Mouse (Mus musculus) liver, embryonic 11.5 days (tissue): Measurements from ENCODE around the gene Slc5a11. TPM values are rescaled to one million over a fixed set of nuclear protein-coding genes. Genes with fewer than 3 reads are reported as not detected.

Experiments
- ATAC-seq: fragments of 200-750 bp; cut with Nextera tagmentation; replicated peaks from 2 replicates; pipeline ENCODE4 v1.8.0; 2017; ENCODE audit warnings: moderate number of reproducible peaks, mild to moderate bottlenecking, moderate TSS enrichment, moderate library complexity; ENCODE audit not compliant: low FRiP score
- DNase-seq: peaks from one replicate; pipeline ENCODE4 v3.0.0-alpha.2; 2017; ENCODE audit warnings: low spot score
- H3K27ac ChIP-seq: fragments of 300-500 bp; sonication (generic); 2 replicates; pipeline ENCODE4 v1.5.1; 2014; ENCODE audit warnings: mild to moderate bottlenecking, low read depth, low read length, control low read depth
- H3K27me3 ChIP-seq: fragments of 300-500 bp; sonication (generic); replicated peaks from 2 replicates; pipeline ENCODE4 v1.6.1; 2014; ENCODE audit warnings: low read length, mixed read lengths; ENCODE audit not compliant: control insufficient read depth, insufficient read depth
- H3K36me3 ChIP-seq: fragments of 300-500 bp; sonication (generic); 2 replicates; pipeline ENCODE4 v1.6.1; 2014; ENCODE audit warnings: mild to moderate bottlenecking, low read length, moderate library complexity, mixed read lengths; ENCODE audit not compliant: control insufficient read depth, insufficient read depth
- H3K4me1 ChIP-seq: fragments of 300-500 bp; sonication (generic); replicated peaks from 2 replicates; pipeline ENCODE4 v1.6.1; 2014; ENCODE audit warnings: low read length, mixed read lengths; ENCODE audit not compliant: control insufficient read depth, insufficient read depth
- H3K4me2 ChIP-seq: fragments of 300-500 bp; sonication (generic); 2 replicates; pipeline ENCODE4 v1.6.1; 2014; ENCODE audit warnings: mild to moderate bottlenecking, control low read depth, moderate library complexity
- H3K4me3 ChIP-seq: fragments of 300-500 bp; sonication (generic); 2 replicates; pipeline ENCODE4 v1.5.1; 2014; ENCODE audit warnings: low read depth, low read length, control low read depth
- H3K9ac ChIP-seq: fragments of 300-500 bp; sonication (generic); 2 replicates; pipeline ENCODE4 v1.6.1; 2014; ENCODE audit warnings: low read depth, low read length, control low read depth
- H3K9me3 ChIP-seq: fragments of 300-500 bp; sonication (generic); 2 replicates; pipeline ENCODE4 v1.6.1; 2016; ENCODE audit warnings: low read length, inconsistent platforms, mixed read lengths; ENCODE audit not compliant: control insufficient read depth
- WGBS: fragments of 180-500 bp; shearing (Covaris S2); extraction: QIAGEN DNeasy Blood & Tissue Kit; methylation state at CpG from one replicate; pipeline ENCODE4 v1.1.7; 2014; 5-methylcytosine and 5-hydroxymethylcytosine counted together
- polyA plus RNA-seq: library from polyadenylated mRNA; unstranded; fragments of >200 nt; fragmentation: Nextera tagmentation; extraction: Ambion mirVana; gene quantifications from 2 replicates; pipeline ENCODE4 v1.2.1, GENCODE M21; 2014

The Slc5a11 gene
- polyA plus RNA-seq, 1 experiment from 2014 or later = 1.9 TPM

GRCm38 (mm10) chr7:123217448-123218354 is 3.1 kb downstream of the Slc5a11 start:
- 70% methylated on average over 7 of the region's 7 CpGs for WGBS
- no peak overlapping the region for H3K27ac ChIP-seq

DNA sequence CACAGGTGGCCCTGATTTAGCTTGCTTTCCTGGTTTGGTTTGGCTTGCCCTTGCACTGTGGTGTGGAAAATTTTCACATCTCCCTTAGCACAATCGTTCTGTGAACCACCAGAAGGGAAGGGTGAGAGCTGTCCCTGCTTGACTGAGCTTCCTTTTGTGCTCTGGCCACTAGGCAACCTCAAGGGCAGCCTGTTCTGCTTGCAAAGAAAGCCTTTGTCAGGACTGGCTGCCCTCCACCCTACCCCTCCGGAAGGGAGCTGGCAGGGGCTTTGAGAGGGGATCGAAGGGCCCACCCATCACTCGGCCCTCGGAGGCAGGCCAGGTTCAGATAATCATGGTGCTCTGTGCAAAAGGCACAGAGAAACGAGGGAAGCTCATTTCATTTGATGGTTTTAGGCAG is 4.0 kb downstream of the Slc5a11 start:
- H3K4me3 ChIP-seq = no peak overlapping the region
- DNase-seq (no peak), ATAC-seq (no peak)
- no peak overlapping the region for H3K27ac ChIP-seq
- no peaks in the 10 kb centered on the region for H3K36me3 ChIP-seq
- no peak overlapping the region for H3K9ac ChIP-seq
- 65% methylated on average over 6 of the region's 6 CpGs for WGBS
- H3K27me3 ChIP-seq = no peaks in the 10 kb centered on the region
- H3K9me3 ChIP-seq = no peaks in the 10 kb centered on the region
- H3K4me1 ChIP-seq = no peaks in the 10 kb centered on the region; the same call in 1 of the 2 replicates
- H3K4me2 ChIP-seq = no peak overlapping the region

More at GRCm38 (mm10) chr7:123217448-123218354, 3.1 kb downstream of the Slc5a11 start:
- Histone ChIP-seq H3K4me3 (no peak overlapping the region), H3K9ac (no peak overlapping the region), H3K4me2 (no peak overlapping the region), H3K27me3 (no peaks in the 10 kb centered on the region), H3K36me3 (no peaks in the 10 kb centered on the region), H3K4me1 (no peaks in the 10 kb centered on the region; the same call in 1 of the 2 replicates), H3K9me3 (no peaks in the 10 kb centered on the region)
- ATAC-seq = no peak
- no peak for DNase-seq

DNA sequence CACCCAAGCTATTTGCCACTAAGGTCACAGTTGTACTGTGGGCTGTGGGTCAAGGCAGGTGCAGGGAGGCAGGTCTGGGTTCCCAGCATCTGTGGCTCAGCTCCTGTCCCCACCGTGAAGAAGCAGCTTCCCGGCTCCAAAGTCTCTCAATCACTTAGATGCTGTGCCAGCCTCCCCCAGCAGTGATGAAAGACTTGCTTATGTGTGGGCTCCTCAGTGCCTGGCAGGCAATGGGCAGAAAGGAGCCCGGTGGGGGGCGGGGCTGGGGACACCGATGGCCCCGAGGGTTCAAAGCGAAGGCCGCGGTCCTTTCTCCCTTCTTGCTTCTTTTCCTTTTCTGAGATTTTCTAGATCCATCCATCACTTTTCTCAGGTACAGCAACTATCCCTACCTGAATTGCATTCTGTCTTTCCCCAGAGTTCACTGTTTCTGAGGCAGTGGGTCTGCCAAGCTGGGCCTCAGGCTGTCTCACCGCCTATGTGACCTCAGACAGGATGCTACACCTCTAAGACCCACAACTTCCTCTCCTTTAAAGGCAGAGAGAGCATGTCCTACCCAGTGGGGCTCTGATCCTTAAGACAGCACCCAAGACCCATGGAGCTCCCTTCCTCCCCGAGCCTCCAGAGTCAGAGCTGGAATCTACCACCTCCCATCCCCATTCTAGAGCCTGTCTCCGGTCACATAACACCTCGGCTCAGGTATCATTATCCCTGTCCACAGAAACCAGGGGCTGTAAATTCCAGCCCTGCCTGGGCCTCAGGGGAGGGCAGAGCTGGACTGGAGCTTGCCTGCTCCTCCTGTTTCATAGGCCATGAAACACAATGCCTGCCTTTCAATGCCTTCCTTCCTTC is 5.4 kb downstream of the Slc5a11 start:
- ATAC-seq (no peak), DNase-seq (no peak)
- Histone ChIP-seq H3K9me3 (no peaks in the 10 kb centered on the region), H3K9ac (no peak overlapping the region), H3K27ac (no peak overlapping the region), H3K4me1 (no peaks in the 10 kb centered on the region), H3K4me3 (no peak overlapping the region), H3K36me3 (no peaks in the 10 kb centered on the region), H3K27me3 (no peaks in the 10 kb centered on the region), H3K4me2 (no peak overlapping the region)
- WGBS = 75% methylated on average over 13 of the region's 13 CpGs

DNA sequence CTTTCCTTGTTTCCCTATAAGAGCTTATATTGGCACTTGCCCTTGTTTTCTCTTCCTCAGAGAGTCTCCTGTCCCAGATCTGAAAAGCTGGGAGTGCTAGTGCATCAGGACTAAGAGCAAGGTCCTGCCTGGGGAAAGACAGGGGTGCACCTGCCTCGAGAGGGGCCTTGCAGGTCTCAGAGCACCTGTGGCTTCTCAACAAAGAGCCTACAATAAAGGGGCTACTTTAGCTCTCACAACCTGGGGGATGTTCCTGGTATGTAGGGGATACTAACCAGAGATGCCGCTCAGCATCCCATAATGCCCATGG is 6.0 kb downstream of the Slc5a11 start:
- 61% methylated on average over 2 of the region's 2 CpGs for WGBS
- ATAC-seq = no peak
- H3K27ac ChIP-seq = no peak overlapping the region

DNA sequence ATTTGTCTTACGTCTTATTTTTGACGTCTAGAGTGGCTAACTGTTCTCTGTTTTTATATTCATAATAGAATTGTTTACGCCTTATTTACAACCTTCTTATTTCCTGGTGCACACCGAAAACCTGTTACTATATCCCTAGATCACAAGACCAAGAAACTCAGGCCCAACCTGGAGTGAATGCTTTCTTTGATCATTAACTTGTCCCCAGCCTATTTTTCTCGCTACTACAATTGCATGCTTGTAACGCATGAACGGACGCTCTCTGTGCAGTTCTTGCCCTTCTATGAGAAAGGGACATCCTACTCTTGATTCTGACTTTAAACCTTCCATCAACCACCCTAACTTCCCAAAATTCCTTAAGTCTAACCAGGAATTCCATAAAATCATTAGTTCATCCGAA is 9.5 kb downstream of the Slc5a11 start:
- ATAC-seq (no peak), DNase-seq (no peak)
- 88% methylated on average over 9 of the region's 9 CpGs for WGBS
- Histone ChIP-seq H3K4me1 (no peaks in the 10 kb centered on the region), H3K27ac (no peak overlapping the region), H3K4me3 (no peak overlapping the region), H3K36me3 (no peaks in the 10 kb centered on the region), H3K9ac (no peak overlapping the region), H3K27me3 (no peaks in the 10 kb centered on the region), H3K4me2 (no peak overlapping the region), H3K9me3 (no peaks in the 10 kb centered on the region)

More for the DNA sequence above, 6.0 kb downstream of the Slc5a11 start:
- Histone ChIP-seq H3K27me3 (no peaks in the 10 kb centered on the region), H3K36me3 (no peaks in the 10 kb centered on the region), H3K9me3 (no peaks in the 10 kb centered on the region), H3K9ac (no peak overlapping the region), H3K4me3 (no peak overlapping the region), H3K4me1 (no peaks in the 10 kb centered on the region), H3K4me2 (no peak overlapping the region)
- no peak for DNase-seq

DNA sequence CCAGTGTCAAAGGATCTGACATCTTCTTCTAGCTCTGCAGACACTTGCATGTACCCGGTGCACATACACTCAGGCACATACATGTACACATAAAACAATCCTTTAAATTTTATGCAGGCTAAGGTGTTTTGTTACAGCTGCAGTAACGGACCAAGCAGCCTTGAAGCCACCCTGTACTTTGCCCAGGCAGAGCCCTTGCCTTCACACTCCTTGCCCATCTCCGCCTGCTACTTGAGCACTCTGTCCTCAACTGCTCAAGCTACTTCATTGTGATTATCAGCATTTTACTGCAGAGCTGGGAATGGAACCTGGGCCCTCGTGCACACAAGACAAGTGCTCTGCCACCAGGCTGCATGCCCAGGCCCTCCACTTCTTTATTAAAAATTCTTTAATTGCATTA is 10.6 kb downstream of the Slc5a11 start:
- WGBS = 71% methylated on average over 4 of the region's 4 CpGs

DNA sequence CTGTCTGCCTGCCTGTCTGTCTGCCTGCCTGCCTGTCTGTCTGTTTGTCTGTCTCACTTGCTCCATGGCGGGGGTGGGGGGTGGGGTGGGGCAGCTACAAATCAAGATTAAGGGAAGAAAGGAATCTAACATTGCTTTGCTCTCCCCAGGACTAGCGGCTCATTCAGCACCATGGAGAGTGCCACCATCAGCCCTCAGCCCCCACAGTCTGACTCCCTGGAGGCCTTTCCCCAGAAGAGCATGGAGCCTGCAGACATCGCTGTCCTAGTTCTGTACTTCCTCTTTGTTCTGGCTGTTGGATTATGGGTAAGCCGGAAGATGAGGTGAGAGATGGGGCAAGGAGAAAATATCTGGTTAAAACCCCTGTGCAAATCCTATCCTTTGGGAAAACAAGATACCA is 20.9 kb downstream of the Slc5a11 start:
- Histone ChIP-seq H3K9ac (no peak overlapping the region), H3K4me3 (no peak overlapping the region), H3K27me3 (no peaks in the 10 kb centered on the region), H3K9me3 (no peaks in the 10 kb centered on the region), H3K4me2 (no peak overlapping the region), H3K27ac (no peak overlapping the region), H3K4me1 (no peaks in the 10 kb centered on the region), H3K36me3 (no peaks in the 10 kb centered on the region)
- ATAC-seq (no peak), DNase-seq (no peak)
- 14% methylated on average over 4 of the region's 4 CpGs for WGBS

More for the DNA sequence above, 10.6 kb downstream of the Slc5a11 start:
- no peaks in the 10 kb centered on the region for H3K4me1 ChIP-seq
- no peak overlapping the region for H3K9ac ChIP-seq
- H3K9me3 ChIP-seq = no peaks in the 10 kb centered on the region
- H3K4me3 ChIP-seq = no peak overlapping the region
- no peaks in the 10 kb centered on the region for H3K36me3 ChIP-seq
- H3K4me2 ChIP-seq = no peak overlapping the region
- DNase-seq (no peak), ATAC-seq (no peak)
- H3K27me3 ChIP-seq = no peaks in the 10 kb centered on the region
- H3K27ac ChIP-seq = no peak overlapping the region

DNA sequence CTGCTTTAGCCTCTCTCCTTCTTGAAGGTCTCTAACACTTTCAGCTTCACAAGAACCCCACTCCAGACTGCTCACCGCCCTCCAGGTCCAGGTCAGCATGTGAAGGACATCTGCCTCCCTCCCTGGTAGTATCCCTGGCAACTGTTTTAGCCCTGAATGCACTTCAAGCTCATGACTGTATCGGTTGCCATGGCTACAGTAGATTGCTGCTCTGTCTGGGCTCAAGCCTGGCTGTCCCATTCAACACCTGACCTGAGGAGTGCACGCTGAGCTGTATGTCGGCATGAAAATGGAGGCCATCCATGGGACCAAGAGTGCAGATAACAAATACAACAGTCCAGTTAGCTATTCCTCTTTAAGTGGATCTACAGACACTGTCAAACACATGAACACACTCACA is 24.0 kb downstream of the Slc5a11 start:
- Histone ChIP-seq H3K36me3 (no peaks in the 10 kb centered on the region), H3K27me3 (no peaks in the 10 kb centered on the region), H3K27ac (no peak overlapping the region), H3K9ac (no peak overlapping the region), H3K4me3 (no peak overlapping the region), H3K4me1 (no peaks in the 10 kb centered on the region), H3K4me2 (no peak overlapping the region), H3K9me3 (no peaks in the 10 kb centered on the region)
- ATAC-seq (no peak), DNase-seq (no peak)
- WGBS = 89% methylated on average over 4 of the region's 4 CpGs
